Mouse (Mus musculus): ENCODE measurements around the gene Rora. TPM values are rescaled to one million over a fixed set of nuclear protein-coding genes. Genes with fewer than 3 reads are reported as not detected.

The Rora gene
- total and polyA plus RNA-seq, 2 experiments: 11.3 to 30.8 TPM

DNA sequence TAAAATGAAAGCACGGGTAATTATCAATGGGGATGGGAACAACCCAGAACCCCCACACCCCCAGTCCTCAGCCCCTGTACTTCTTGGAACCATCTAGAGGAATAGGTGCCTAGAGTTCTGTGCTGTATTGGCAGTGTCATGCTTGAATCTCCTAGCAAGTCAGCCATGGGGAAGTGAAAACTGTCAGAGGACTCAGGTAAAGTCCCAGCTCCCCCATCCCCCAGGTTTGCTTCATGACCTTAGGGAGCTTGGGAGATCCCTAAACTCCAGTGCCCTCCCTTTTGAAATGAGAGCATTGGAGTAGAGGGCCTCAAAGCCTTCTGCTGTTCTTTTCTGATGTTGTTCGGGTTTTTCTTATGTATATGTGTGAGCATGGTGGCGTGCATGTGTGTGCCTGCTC lies 294.6 kb downstream of the Rora start:
- Histone ChIP-seq H3K27ac (replicated peaks; ENCODE audit: insufficient read depth, low read depth, low read length) (no peak overlapping the region), H3K79me2 (ENCODE audit: control insufficient read depth, insufficient read depth, low read length) (no peaks in the 10 kb centered on the region), H3K27me3 (ENCODE audit: control insufficient read depth, insufficient read depth, low read length) (no peaks in the 10 kb centered on the region), H3K4me1 (ENCODE audit: control insufficient read depth, insufficient read depth, low read length) (no peaks in the 10 kb centered on the region), H3K9ac (ENCODE audit: low read depth, low read length) (no peak overlapping the region), H3K4me3 (ENCODE audit: insufficient read depth, low read depth, low read length) (no peak overlapping the region), H3K36me3 (ENCODE audit: control insufficient read depth, insufficient read depth, low read length) (no peaks in the 10 kb centered on the region)
- TF ChIP-seq CTCF (IDR thresholded peaks at IDR 0.05; ENCODE audit: low read depth, low read length): no peak
- WGBS: 90% methylated on average over 3 of the region's 3 CpGs
- DNase-seq (ENCODE audit: extremely low read depth, low read depth, low spot score): no peak

DNA sequence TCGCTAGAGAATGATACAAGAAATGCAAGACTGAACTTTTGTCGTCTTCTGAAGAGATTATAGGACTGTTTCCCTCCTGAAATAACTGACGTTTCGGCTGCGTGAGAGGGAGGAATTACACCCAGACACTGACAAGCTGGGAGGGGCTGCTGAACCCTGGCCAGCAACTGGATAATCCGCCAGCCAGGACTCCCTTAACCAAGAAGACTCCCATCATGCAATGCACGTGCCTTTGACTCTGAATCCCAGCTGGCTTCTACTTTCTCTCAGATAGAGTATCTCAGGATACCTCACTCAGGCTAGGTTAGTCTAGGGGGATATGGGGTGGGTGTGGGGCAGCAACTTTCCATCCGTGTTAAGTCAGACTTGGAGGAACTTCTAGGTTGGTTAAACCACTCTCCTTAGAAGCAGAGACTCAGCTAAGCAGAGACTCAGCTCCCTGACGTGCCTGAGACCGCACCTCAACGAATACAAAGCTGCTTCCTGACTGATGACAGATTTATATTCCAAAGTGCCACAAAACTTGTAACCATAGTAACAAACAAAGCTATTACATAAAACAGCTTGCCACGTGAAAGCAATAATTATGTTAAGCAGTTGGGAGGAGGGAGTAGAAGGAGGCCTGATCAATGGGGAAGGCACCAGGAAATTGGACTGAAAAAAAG lies 302.8 kb downstream of the Rora start:
- no peak for TF ChIP-seq CTCF (IDR thresholded peaks at IDR 0.05; ENCODE audit: low read depth, low read length)
- no peak for TF ChIP-seq POLR2A (IDR thresholded peaks at IDR 0.05; ENCODE audit: extremely low read depth, insufficient read depth, low read length)
- WGBS: 72% methylated on average over 12 of the region's 12 CpGs
- H3K79me2 ChIP-seq (ENCODE audit: control insufficient read depth, insufficient read depth, low read length): no peaks in the 10 kb centered on the region
- no peak overlapping the region for H3K4me3 ChIP-seq (ENCODE audit: insufficient read depth, low read depth, low read length)
- H3K36me3 ChIP-seq (ENCODE audit: control insufficient read depth, insufficient read depth, low read length): no peaks in the 10 kb centered on the region
- H3K27me3 ChIP-seq (ENCODE audit: control insufficient read depth, insufficient read depth, low read length): no peaks in the 10 kb centered on the region
- no peak overlapping the region for H3K27ac ChIP-seq (replicated peaks; ENCODE audit: insufficient read depth, low read depth, low read length)
- H3K4me1 ChIP-seq (ENCODE audit: control insufficient read depth, insufficient read depth, low read length): peaks cover 8% of the 10 kb centered on the region
- no peak for DNase-seq (ENCODE audit: extremely low read depth, low read depth, low spot score)
- no peak overlapping the region for H3K9ac ChIP-seq (ENCODE audit: low read depth, low read length)

- whole genome bisulfite sequencing: 38% methylated on average over 5 of the region's 5 CpGs
- H3K79me2 ChIP-seq (ENCODE audit: control insufficient read depth, insufficient read depth, low read length): no peaks in the 10 kb centered on the region
- DNase-seq (ENCODE audit: extremely low read depth, low read depth, low spot score): peak; percentile 66
Observed at GRCm38 (mm10) chr9:68956938-68957573, 303.5 kb downstream of the Rora start.

DNA sequence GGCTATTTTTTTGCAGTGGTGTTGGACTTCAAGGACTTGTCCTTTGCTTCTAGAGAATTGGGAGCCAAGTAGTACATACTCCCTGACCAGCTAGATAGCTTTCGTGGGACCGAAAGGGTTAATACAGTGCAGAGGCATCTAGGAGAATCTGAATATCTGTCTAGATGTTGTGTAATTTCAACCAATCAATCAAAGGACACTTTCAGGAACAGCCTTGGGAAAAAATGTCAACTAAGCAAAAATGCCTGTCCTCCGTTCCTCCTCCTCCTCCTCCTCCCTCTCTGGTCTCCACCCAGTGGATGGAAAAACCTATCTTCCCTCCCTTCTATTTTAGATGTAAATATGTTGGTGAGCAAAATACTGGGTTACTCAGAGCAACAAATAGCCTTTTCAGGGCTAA lies 304.2 kb downstream of the Rora start:
- H3K27me3 ChIP-seq (ENCODE audit: control insufficient read depth, insufficient read depth, low read length): no peaks in the 10 kb centered on the region
- peaks cover 8% of the 10 kb centered on the region for H3K4me1 ChIP-seq (ENCODE audit: control insufficient read depth, insufficient read depth, low read length)
- no peak overlapping the region for H3K4me3 ChIP-seq (ENCODE audit: insufficient read depth, low read depth, low read length)
- H3K27ac ChIP-seq (replicated peaks; ENCODE audit: insufficient read depth, low read depth, low read length): no peak overlapping the region
- H3K79me2 ChIP-seq (ENCODE audit: control insufficient read depth, insufficient read depth, low read length): no peaks in the 10 kb centered on the region
- no peak for TF ChIP-seq POLR2A (IDR thresholded peaks at IDR 0.05; ENCODE audit: extremely low read depth, insufficient read depth, low read length)
- TF ChIP-seq CTCF (IDR thresholded peaks at IDR 0.05; ENCODE audit: low read depth, low read length): no peak
- no peak overlapping the region for H3K9ac ChIP-seq (ENCODE audit: low read depth, low read length)
- peak; percentile 54 for DNase-seq (ENCODE audit: extremely low read depth, low read depth, low spot score)
- H3K36me3 ChIP-seq (ENCODE audit: control insufficient read depth, insufficient read depth, low read length): no peaks in the 10 kb centered on the region
- 68% methylated on average over 3 of the region's 3 CpGs for WGBS

More at GRCm38 (mm10) chr9:68956938-68957573, 303.5 kb downstream of the Rora start:
- TF ChIP-seq POLR2A (IDR thresholded peaks at IDR 0.05; ENCODE audit: extremely low read depth, insufficient read depth, low read length): no peak
- TF ChIP-seq CTCF (IDR thresholded peaks at IDR 0.05; ENCODE audit: low read depth, low read length): peak; percentile 72
- H3K27ac ChIP-seq (replicated peaks; ENCODE audit: insufficient read depth, low read depth, low read length): no peak overlapping the region
- no peak overlapping the region for H3K4me3 ChIP-seq (ENCODE audit: insufficient read depth, low read depth, low read length)
- no peaks in the 10 kb centered on the region for H3K36me3 ChIP-seq (ENCODE audit: control insufficient read depth, insufficient read depth, low read length)
- no peak overlapping the region for H3K9ac ChIP-seq (ENCODE audit: low read depth, low read length)
- peaks cover 8% of the 10 kb centered on the region for H3K4me1 ChIP-seq (ENCODE audit: control insufficient read depth, insufficient read depth, low read length)
- no peaks in the 10 kb centered on the region for H3K27me3 ChIP-seq (ENCODE audit: control insufficient read depth, insufficient read depth, low read length)

DNA sequence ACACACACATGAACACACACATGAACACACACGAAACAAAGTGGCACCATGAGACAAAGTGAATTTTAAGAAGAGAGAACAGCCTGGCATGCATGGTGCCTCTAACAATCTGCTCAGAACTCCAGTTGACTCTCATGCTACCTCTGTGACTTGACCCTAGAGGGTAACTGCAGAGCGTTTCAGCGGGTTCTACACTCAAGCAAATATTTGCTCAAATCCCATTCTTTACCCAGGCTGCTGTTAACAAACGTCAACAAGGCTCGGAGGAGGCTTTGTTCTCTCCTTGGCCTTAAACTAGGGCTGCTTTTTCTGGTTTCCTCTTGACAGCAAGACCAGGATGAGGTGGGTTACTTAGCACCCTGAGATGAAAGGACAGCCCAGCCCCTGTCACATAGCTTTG lies 305.3 kb downstream of the Rora start:
- no peaks in the 10 kb centered on the region for H3K36me3 ChIP-seq (ENCODE audit: control insufficient read depth, insufficient read depth, low read length)
- H3K79me2 ChIP-seq (ENCODE audit: control insufficient read depth, insufficient read depth, low read length): no peaks in the 10 kb centered on the region
- H3K4me3 ChIP-seq (ENCODE audit: insufficient read depth, low read depth, low read length): no peak overlapping the region
- no peak for TF ChIP-seq CTCF (IDR thresholded peaks at IDR 0.05; ENCODE audit: low read depth, low read length)
- no peaks in the 10 kb centered on the region for H3K27me3 ChIP-seq (ENCODE audit: control insufficient read depth, insufficient read depth, low read length)
- H3K4me1 ChIP-seq (ENCODE audit: control insufficient read depth, insufficient read depth, low read length): peaks cover 8% of the 10 kb centered on the region
- no peak overlapping the region; the same call in 1 of the 2 replicates for H3K9ac ChIP-seq (ENCODE audit: low read depth, low read length)
- H3K27ac ChIP-seq (replicated peaks; ENCODE audit: insufficient read depth, low read depth, low read length): no peak overlapping the region
- 34% methylated on average over 5 of the region's 5 CpGs for WGBS
- DNase-seq (ENCODE audit: extremely low read depth, low read depth, low spot score): peak; percentile 74

- WGBS: 91% methylated on average over 5 of the region's 5 CpGs
- no peak overlapping the region for H3K9ac ChIP-seq (ENCODE audit: low read depth, low read length)
- no peaks in the 10 kb centered on the region for H3K27me3 ChIP-seq (ENCODE audit: control insufficient read depth, insufficient read depth, low read length)
- no peak for DNase-seq (ENCODE audit: extremely low read depth, low read depth, low spot score)
- no peaks in the 10 kb centered on the region for H3K79me2 ChIP-seq (ENCODE audit: control insufficient read depth, insufficient read depth, low read length)
- peaks cover 4% of the 10 kb centered on the region for H3K4me1 ChIP-seq (ENCODE audit: control insufficient read depth, insufficient read depth, low read length)
- TF ChIP-seq CTCF (IDR thresholded peaks at IDR 0.05; ENCODE audit: low read depth, low read length): no peak
- TF ChIP-seq POLR2A (IDR thresholded peaks at IDR 0.05; ENCODE audit: extremely low read depth, insufficient read depth, low read length): no peak
- H3K36me3 ChIP-seq (ENCODE audit: control insufficient read depth, insufficient read depth, low read length): no peaks in the 10 kb centered on the region
- no peak overlapping the region for H3K4me3 ChIP-seq (ENCODE audit: insufficient read depth, low read depth, low read length)
- no peak overlapping the region for H3K27ac ChIP-seq (replicated peaks; ENCODE audit: insufficient read depth, low read depth, low read length)
Observed at GRCm38 (mm10) chr9:68963898-68964297, 310.3 kb downstream of the Rora start.
